Comparison of ENCODE assay signal across 8 mouse cellular contexts in genomic region chr11:69613553-69614256, GRCm38 (mm10). TPM values are rescaled to one million over a fixed set of nuclear protein-coding genes. Genes with fewer than 3 reads are reported as not detected.
DNase-seq lines count a peak whose midpoint lies in the region; ATAC-seq and TF ChIP-seq lines count a peak whose summit lies in the region.

No protein-coding gene starts in this region.

- DNase-seq in MEL (ENCODE audit: low read depth, low spot score): peak; percentile 83
- DNase-seq in cerebellum, adult 2 months: peak; percentile 80 to 88
- peak; percentile 82 for DNase-seq in forelimb bud, embryonic 11.5 days (ENCODE audit: low read depth, low spot score)
- peak; percentile 89 to 90 for DNase-seq in layer of hippocampus, postnatal 10 days (ENCODE audit: low spot score in 2 of 2)
- DNase-seq in lung, postnatal 10 days: peak; percentile 95
- peak; percentile 54 for DNase-seq in right cerebral cortex, postnatal 25 days
- DNase-seq in urinary bladder, postnatal 4 days (ENCODE audit: low spot score in 2 of 2): peak; percentile 82 to 88

- H3K36me3 ChIP-seq in MEL (ENCODE audit: control insufficient read depth in 1 of 2, insufficient read depth in 2 of 2, low read length in 2 of 2): peaks cover 0 to 14% of the 10 kb centered on the region in 2 experiments; a peak in 2 of 4 replicates

- TF ChIP-seq POLR2A in MEL (IDR thresholded peaks at IDR 0.05; ENCODE audit: control insufficient read depth in 1 of 2, insufficient read depth in 1 of 2, low read depth in 1 of 2, low read length in 2 of 2, poor library complexity in 1 of 2): no peak
- TF ChIP-seq POLR2A in cerebellum, adult 2 months (IDR thresholded peaks at IDR 0.05; ENCODE audit: borderline replicate concordance, insufficient read depth, low read length): no peak

- H3K4me3 ChIP-seq in MEL (ENCODE audit: control insufficient read depth in 1 of 2, insufficient read depth in 1 of 2, low read depth in 2 of 2, low read length in 2 of 2): peak overlapping the region; percentile 45 to 77
- H3K4me3 ChIP-seq in cerebellum, adult 2 months (replicated peaks; ENCODE audit: insufficient read depth, low read depth, low read length): no peak overlapping the region

- peak overlapping the region; percentile 58 for H3K9ac ChIP-seq in MEL (ENCODE audit: control insufficient read depth, low read depth, low read length, poor library complexity, severe bottlenecking)

- no peak for TF ChIP-seq EP300 in MEL (IDR thresholded peaks at IDR 0.05; ENCODE audit: low read depth in 1 of 2, low read length in 2 of 2)

- 8% methylated on average over 19 of the region's 19 CpGs for WGBS in cerebellum, adult 2 months

- peaks cover 14 to 19% of the 10 kb centered on the region in 2 experiments for H3K4me1 ChIP-seq in MEL (ENCODE audit: control insufficient read depth in 1 of 2, insufficient read depth in 2 of 2, low read length in 2 of 2)
- H3K4me1 ChIP-seq in cerebellum, adult 2 months (ENCODE audit: control insufficient read depth, insufficient read depth, low read length): 0 out of 2 replicates have a peak, but pooled peaks cover 3% of the 10 kb centered on the region

- peaks cover 1 to 3% of the 10 kb centered on the region in 2 experiments; a peak in 1 of 4 replicates for H3K27me3 ChIP-seq in MEL (ENCODE audit: control insufficient read depth in 1 of 2, insufficient read depth in 2 of 2, low read length in 2 of 2)
- no peaks in the 10 kb centered on the region for H3K27me3 ChIP-seq in cerebellum, adult 2 months (ENCODE audit: control insufficient read depth, insufficient read depth, low read length)

- H3K27ac ChIP-seq in MEL (ENCODE audit: control insufficient read depth, low read depth, low read length): no peak overlapping the region
- H3K27ac ChIP-seq in cerebellum, adult 2 months (ENCODE audit: insufficient read depth, low read length): no peak overlapping the region

- peak; percentile 35 to 53; a peak in 2 of 4 replicates for ATAC-seq in hematopoietic stem cell, adult 5-6 weeks (replicated peaks in 1 of 2; ENCODE audit: insufficient read depth in 1 of 2, low FRiP score in 2 of 2, low TSS enrichment in 1 of 2, low read depth in 1 of 2, poor library complexity in 2 of 2, severe bottlenecking in 2 of 2)

- H3K79me2 ChIP-seq in MEL (ENCODE audit: control insufficient read depth, insufficient read depth, low read length, poor library complexity): no peaks in the 10 kb centered on the region

- no peaks in the 10 kb centered on the region for H3K9me3 ChIP-seq in MEL (replicated peaks; ENCODE audit: insufficient read depth, low read length)

- TF ChIP-seq RAD21 in MEL (IDR thresholded peaks at IDR 0.05; ENCODE audit: low read depth, low read length): peak; percentile 82

- TF ChIP-seq CTCF in MEL (IDR thresholded peaks at IDR 0.05 in 2 of 3, conservative IDR thresholded peaks at IDR 0.05 in 1 of 3; ENCODE audit: control insufficient read depth in 1 of 3, insufficient read depth in 1 of 3, low read depth in 2 of 3, low read length in 3 of 3, poor library complexity in 1 of 3, severe bottlenecking in 1 of 3): peak; percentile 66 to 92 (median 81)
- TF ChIP-seq CTCF in cerebellum, adult 2 months (IDR thresholded peaks at IDR 0.05; ENCODE audit: borderline replicate concordance, insufficient read depth, low read depth, low read length): peak; percentile 84

TF ChIP-seq in MEL, 35 proteins besides CTCF, POLR2A, EP300 and RAD21:
- peak; percentile 88 for TF ChIP-seq ZC3H11A (IDR thresholded peaks at IDR 0.05; ENCODE audit: low read depth, low read length)
- TF ChIP-seq HCFC1 (IDR thresholded peaks at IDR 0.05; ENCODE audit: low read depth, low read length): peak; percentile 59; the same call in 1 of the 2 replicates
- TF ChIP-seq GABPA (IDR thresholded peaks at IDR 0.05; ENCODE audit: low read depth, low read length): no peak
- TF ChIP-seq SMC3 (IDR thresholded peaks at IDR 0.05; ENCODE audit: low read depth, low read length): peak; percentile 82
- TF ChIP-seq ZNF384 (IDR thresholded peaks at IDR 0.05; ENCODE audit: low read depth, low read length): peak; percentile 95
- TF ChIP-seq TCF12 (IDR thresholded peaks at IDR 0.05; ENCODE audit: low read depth, low read length): no peak
- TF ChIP-seq SIN3A (IDR thresholded peaks at IDR 0.05; ENCODE audit: low read length): peak; percentile 21; the same call in 1 of the 2 replicates
- no peak for TF ChIP-seq ZMIZ1 (IDR thresholded peaks at IDR 0.05; ENCODE audit: low read depth, low read length)
- no peak for TF ChIP-seq RCOR1 (IDR thresholded peaks at IDR 0.05; ENCODE audit: low read depth, low read length)
- TF ChIP-seq MAX (IDR thresholded peaks at IDR 0.05; ENCODE audit: low read length): no peak
- no peak for TF ChIP-seq MYC (IDR thresholded peaks at IDR 0.05; ENCODE audit: low read depth, low read length)

RNA-seq across cellular contexts. Expression of gene Shbg, which starts 4.0 kb away (rescaled TPM):
- total RNA-seq in MEL (2012; rRNA removed): not detected in 2 replicates
- not detected for polyA plus RNA-seq in MEL (2012; ENCODE audit: insufficient read depth in 1 of 2, insufficient read length in 2 of 2, low read depth in 1 of 2, low replicate concordance in 2 of 2, missing spikeins in 1 of 2)
- polyA plus RNA-seq in cerebellum, adult 2 months (2012; rRNA removed): 0.11 TPM in 2 replicates
- not detected in 2 replicates for total RNA-seq in hematopoietic stem cell, adult 5-6 weeks (2017)
- not detected for total RNA-seq in layer of hippocampus, postnatal 10 days (2021)

RNA-seq across cellular contexts. Expression of gene Atp1b2, which starts 8.0 kb away (rescaled TPM):
- 13.4 and 15.1 TPM in 2 replicates for total RNA-seq in MEL (2012; rRNA removed)
- 100 to 1,000 TPM in 1 of 2 experiments, not detected in 1; 136 TPM for polyA plus RNA-seq in MEL (2012; ENCODE audit: insufficient read depth in 1 of 2, insufficient read length in 2 of 2, low read depth in 1 of 2, low replicate concordance in 2 of 2, missing spikeins in 1 of 2)
- 890 and 950 TPM in 2 replicates for polyA plus RNA-seq in cerebellum, adult 2 months (2012; rRNA removed)
- 1.0 and 7.6 TPM in 2 replicates for total RNA-seq in hematopoietic stem cell, adult 5-6 weeks (2017)
- total RNA-seq in layer of hippocampus, postnatal 10 days (2021): 100 to 1,000 TPM; 456 to 463 TPM

RNA-seq across cellular contexts. Expression of gene Sat2, which starts 8.1 kb away (rescaled TPM):
- total RNA-seq in MEL (2012; rRNA removed): not detected in 2 replicates
- not detected for polyA plus RNA-seq in MEL (2012; ENCODE audit: insufficient read depth in 1 of 2, insufficient read length in 2 of 2, low read depth in 1 of 2, low replicate concordance in 2 of 2, missing spikeins in 1 of 2)
- 32.4 and 33.5 TPM in 2 replicates for polyA plus RNA-seq in cerebellum, adult 2 months (2012; rRNA removed)
- total RNA-seq in hematopoietic stem cell, adult 5-6 weeks (2017): 1.4 TPM in 1 of 2 replicates, not detected in the other
- total RNA-seq in layer of hippocampus, postnatal 10 days (2021): 10 to 100 TPM; 15.0 to 17.1 TPM

RNA-seq across cellular contexts. Expression of gene Fxr2, which starts 19.1 kb away (rescaled TPM):
- 90.2 and 95.1 TPM in 2 replicates for total RNA-seq in MEL (2012; rRNA removed)
- polyA plus RNA-seq in MEL (2012; ENCODE audit: insufficient read depth in 1 of 2, insufficient read length in 2 of 2, low read depth in 1 of 2, low replicate concordance in 2 of 2, missing spikeins in 1 of 2): 10 to 100 TPM in 1 of 2 experiments, not detected in 1; 97.6 TPM
- 176 and 183 TPM in 2 replicates for polyA plus RNA-seq in cerebellum, adult 2 months (2012; rRNA removed)
- 51.2 and 60.8 TPM in 2 replicates for total RNA-seq in hematopoietic stem cell, adult 5-6 weeks (2017)
- total RNA-seq in layer of hippocampus, postnatal 10 days (2021): 100 to 1,000 TPM in 1 of 2 experiments, 10 to 100 TPM in 1; 99.2 to 103 TPM

RNA-seq across cellular contexts. Expression of gene Trp53, which starts 33.5 kb away (rescaled TPM):
- total RNA-seq in MEL (2012; rRNA removed): 74.1 and 76.4 TPM in 2 replicates
- polyA plus RNA-seq in MEL (2012; ENCODE audit: insufficient read depth in 1 of 2, insufficient read length in 2 of 2, low read depth in 1 of 2, low replicate concordance in 2 of 2, missing spikeins in 1 of 2): 100 to 1,000 TPM in 1 of 2 experiments, not detected in 1; 212 TPM
- polyA plus RNA-seq in cerebellum, adult 2 months (2012; rRNA removed): 34.7 and 35.6 TPM in 2 replicates
- 68.4 and 96.6 TPM in 2 replicates for total RNA-seq in hematopoietic stem cell, adult 5-6 weeks (2017)
- 10 to 100 TPM; 31.4 to 31.8 TPM for total RNA-seq in layer of hippocampus, postnatal 10 days (2021)

Comparison
In these comparisons a context has a peak if more than half of its experiments do, and no peak if none do; other contexts are left out.
1. RNA of gene Atp1b2, which starts 8.0 kb away (total RNA-seq): 456 to 463 TPM in layer of hippocampus, postnatal 10 days; 13.4 to 15.1 TPM in MEL and 1.0 to 7.6 TPM in hematopoietic stem cell, adult 5-6 weeks; every median in the first group is over 10 times any median in the second.
2. Peak in every context shown above with its lines, with median percentiles within 50 percentile points of each other: DNase-seq.